Mouse (Mus musculus) hindbrain, embryonic 14.5 days (tissue): ENCODE results near the gene Tspan31. TPM values are rescaled to one million over a fixed set of nuclear protein-coding genes. Genes with fewer than 3 reads are reported as not detected.

Experiments
- ATAC-seq: fragments of 200-750 bp; cut with Nextera tagmentation; 2 replicates; pipeline ENCODE4 v1.8.0; 2017; ENCODE audit warnings: moderate number of reproducible peaks, mild to moderate bottlenecking, moderate TSS enrichment, moderate library complexity; ENCODE audit not compliant: low FRiP score
- DNase-seq: peaks from one replicate; pipeline ENCODE4 v3.0.0-alpha.2; 2015; ENCODE audit warnings: low spot score
- H3K27ac ChIP-seq: fragments of 300-500 bp; sonication (generic); 2 replicates; pipeline ENCODE4 v1.5.1; 2014; ENCODE audit warnings: mild to moderate bottlenecking, moderate library complexity
- H3K27me3 ChIP-seq: fragments of 300-500 bp; sonication (generic); 2 replicates; pipeline ENCODE4 v1.6.1; 2014; ENCODE audit warnings: mild to moderate bottlenecking, low read length, mixed read lengths; ENCODE audit not compliant: control insufficient read depth, insufficient read depth
- H3K36me3 ChIP-seq: fragments of 300-500 bp; sonication (generic); replicated peaks from 2 replicates; pipeline ENCODE4 v1.6.1; 2014; ENCODE audit not compliant: control insufficient read depth, insufficient read depth
- H3K4me1 ChIP-seq: fragments of 300-500 bp; sonication (generic); replicated peaks from 2 replicates; pipeline ENCODE4 v1.6.1; 2014; ENCODE audit warnings: antibody characterized with exemption, low read length, mixed read lengths; ENCODE audit not compliant: control insufficient read depth, insufficient read depth
- H3K4me2 ChIP-seq: fragments of 300-500 bp; sonication (generic); replicated peaks from 2 replicates; pipeline ENCODE4 v1.6.1; 2014; ENCODE audit warnings: mild to moderate bottlenecking, moderate library complexity
- H3K4me3 ChIP-seq: fragments of 300-500 bp; sonication (generic); replicated peaks from 2 replicates; pipeline ENCODE4 v1.5.1; 2014; ENCODE audit warnings: mild to moderate bottlenecking, low read length
- H3K9ac ChIP-seq: fragments of 300-500 bp; sonication (generic); 2 replicates; pipeline ENCODE4 v1.6.1; 2014
- H3K9me3 ChIP-seq: fragments of 300-500 bp; sonication (generic); 2 replicates; pipeline ENCODE4 v1.6.1; 2016; ENCODE audit warnings: low read length; ENCODE audit not compliant: control insufficient read depth
- WGBS: fragments of 180-500 bp; shearing (Covaris S2); extraction: QIAGEN DNeasy Blood & Tissue Kit; methylation state at CpG from one replicate; pipeline ENCODE4 v1.1.7; 2014; 5-methylcytosine and 5-hydroxymethylcytosine counted together
- polyA plus RNA-seq: library from polyadenylated mRNA; unstranded; fragments of >200 nt; fragmentation: Nextera tagmentation; extraction: Ambion mirVana; gene quantifications from 2 replicates; pipeline ENCODE4 v1.2.1, GENCODE M21; 2014

Tspan31 gene
- polyA plus RNA-seq, 1 experiment from 2014 or later = 83.3 TPM

DNA sequence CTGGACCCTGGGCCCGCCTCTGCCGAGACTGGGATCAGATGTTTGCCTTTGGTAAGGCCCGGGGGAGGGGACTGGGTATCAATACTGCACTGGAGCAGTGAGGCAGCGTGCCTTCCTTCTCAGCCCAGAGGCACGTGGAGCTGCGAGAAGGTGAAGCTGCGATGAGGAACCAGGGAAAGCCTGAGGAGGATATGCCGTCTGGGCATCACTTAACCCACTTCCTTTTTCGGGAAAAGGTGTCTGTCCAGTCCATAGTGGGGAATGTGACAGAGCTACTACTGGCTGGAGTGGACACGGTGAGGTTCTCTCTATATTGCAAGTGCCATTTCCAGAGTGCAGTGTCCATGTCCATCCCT lies 20.0 kb downstream of the Tspan31 start:
- 23% methylated on average over 10 of the region's 10 CpGs for WGBS
- no peak overlapping the region for H3K27ac ChIP-seq
- no peak overlapping the region for H3K4me3 ChIP-seq
- H3K9me3 ChIP-seq = no peaks in the 10 kb centered on the region
- H3K4me2 ChIP-seq = no peak overlapping the region
- no peak for DNase-seq
- no peak overlapping the region for H3K9ac ChIP-seq
- H3K4me1 ChIP-seq = no peaks in the 10 kb centered on the region
- no peak for ATAC-seq
- H3K36me3 ChIP-seq = peaks cover 23% of the 10 kb centered on the region
- H3K27me3 ChIP-seq = peaks cover 53% of the 10 kb centered on the region

DNA sequence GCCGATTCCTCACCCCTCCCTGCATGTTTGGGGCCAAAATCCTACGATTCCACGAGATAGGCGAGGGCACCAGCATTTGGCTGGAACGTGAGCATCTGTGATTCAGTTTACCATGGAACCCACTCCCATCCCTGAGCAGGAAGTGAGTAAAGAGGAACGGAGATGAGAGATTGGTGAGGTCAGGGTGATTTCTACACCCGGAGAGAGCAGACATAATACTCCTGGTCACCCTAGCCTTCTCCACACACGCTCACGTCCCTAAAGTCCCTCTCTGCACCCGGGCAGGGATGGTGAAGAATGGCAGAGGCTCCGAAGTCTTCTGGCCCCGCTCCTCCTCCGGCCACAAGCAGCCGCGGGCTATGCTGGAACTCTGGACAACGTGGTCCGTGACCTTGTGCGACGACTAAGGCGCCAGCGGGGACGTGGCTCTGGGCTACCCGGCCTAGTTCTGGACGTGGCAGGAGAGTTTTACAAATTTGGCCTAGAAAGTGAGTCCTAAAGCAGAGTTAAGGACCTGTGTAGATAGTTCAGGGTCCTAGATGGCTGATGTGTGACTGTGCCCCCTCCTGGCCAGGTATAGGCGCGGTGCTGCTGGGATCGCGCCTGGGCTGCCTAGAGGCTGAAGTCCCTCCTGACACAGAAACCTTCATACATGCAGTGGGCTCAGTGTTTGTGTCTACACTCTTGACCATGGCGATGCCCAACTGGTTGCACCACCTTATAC lies 20.5 kb downstream of the Tspan31 start:
- H3K9ac ChIP-seq = no peak overlapping the region
- H3K4me1 ChIP-seq = no peaks in the 10 kb centered on the region
- ATAC-seq (no peak), DNase-seq (no peak)
- H3K9me3 ChIP-seq = no peaks in the 10 kb centered on the region
- peak overlapping the region; percentile 11; the same call in 1 of the 2 replicates for H3K4me3 ChIP-seq
- H3K27ac ChIP-seq = no peak overlapping the region
- 4% methylated on average over 29 of the region's 29 CpGs for WGBS
- H3K36me3 ChIP-seq = peaks cover 23% of the 10 kb centered on the region
- H3K4me2 ChIP-seq = no peak overlapping the region
- peaks cover 53% of the 10 kb centered on the region for H3K27me3 ChIP-seq

- WGBS = 4% methylated on average over 35 of the region's 35 CpGs
- H3K27me3 ChIP-seq = peaks cover 53% of the 10 kb centered on the region
These were observed 21.3 kb downstream of the Tspan31 start for GRCm38 (mm10) chr10:127048608-127049394.

GRCm38 (mm10) chr10:127047954-127048353 lies 22.1 kb downstream of the Tspan31 start, which contains the start of gene Cyp27b1:
Cyp27b1 (plus strand) TSS chr10:127048250.
- Histone ChIP-seq H3K4me2 (no peak within 1 kb of the TSS), H3K4me3 (peak within 1 kb of the TSS; percentile 11; the same call in 1 of the 2 replicates)

More at GRCm38 (mm10) chr10:127048608-127049394, 21.3 kb downstream of the Tspan31 start:
- Histone ChIP-seq H3K36me3 (peaks cover 15% of the 10 kb centered on the region), H3K9me3 (no peaks in the 10 kb centered on the region), H3K4me2 (no peak overlapping the region), H3K9ac (no peak overlapping the region), H3K4me1 (no peaks in the 10 kb centered on the region), H3K4me3 (peak overlapping the region; percentile 11; the same call in 1 of the 2 replicates), H3K27ac (no peak overlapping the region)
- DNase-seq (no peak), ATAC-seq (no peak)

GRCm38 (mm10) chr10:127043187-127043586 lies 26.9 kb downstream of the Tspan31 start:
- H3K4me1 ChIP-seq = peaks cover 6% of the 10 kb centered on the region
- ATAC-seq = no peak
- peaks cover 20% of the 10 kb centered on the region for H3K27me3 ChIP-seq
- no peak overlapping the region for H3K27ac ChIP-seq
- WGBS = 78% methylated on average over 6 of the region's 6 CpGs
- H3K4me2 ChIP-seq = peak overlapping the region; percentile 98; the same call in 1 of the 2 replicates
- H3K9ac ChIP-seq = no peak overlapping the region
- H3K9me3 ChIP-seq = no peaks in the 10 kb centered on the region
- H3K36me3 ChIP-seq = peaks cover 6% of the 10 kb centered on the region; the same call in 1 of the 2 replicates
- DNase-seq = no peak
- no peak overlapping the region for H3K4me3 ChIP-seq

More at GRCm38 (mm10) chr10:127047954-127048353, 22.1 kb downstream of the Tspan31 start, which contains the start of gene Cyp27b1:
- ATAC-seq = no peak
- H3K4me1 ChIP-seq = no peaks in the 10 kb centered on the region
- H3K27ac ChIP-seq = no peak within 1 kb of the TSS
- no peak for DNase-seq
- H3K27me3 ChIP-seq = peaks cover 53% of the 10 kb centered on the region
- 37% methylated on average over 5 of the region's 5 CpGs for WGBS
- H3K36me3 ChIP-seq = peaks cover 7% of the 10 kb centered on the region
- H3K9me3 ChIP-seq = no peaks in the 10 kb centered on the region
- H3K9ac ChIP-seq = no peak within 1 kb of the TSS

- 18% methylated on average over 5 of the region's 5 CpGs for WGBS
- Histone ChIP-seq H3K36me3 (peaks cover 6% of the 10 kb centered on the region; the same call in 1 of the 2 replicates), H3K4me1 (peaks cover 6% of the 10 kb centered on the region), H3K27me3 (peaks cover 14% of the 10 kb centered on the region), H3K9me3 (no peaks in the 10 kb centered on the region), H3K4me2 (peak overlapping the region; percentile 98), H3K27ac (no peak overlapping the region), H3K9ac (peak overlapping the region; percentile 82), H3K4me3 (peak overlapping the region; percentile 63)
- DNase-seq (no peak), ATAC-seq (no peak)
These were observed 27.5 kb downstream of the Tspan31 start for GRCm38 (mm10) chr10:127042468-127043115.

DNA sequence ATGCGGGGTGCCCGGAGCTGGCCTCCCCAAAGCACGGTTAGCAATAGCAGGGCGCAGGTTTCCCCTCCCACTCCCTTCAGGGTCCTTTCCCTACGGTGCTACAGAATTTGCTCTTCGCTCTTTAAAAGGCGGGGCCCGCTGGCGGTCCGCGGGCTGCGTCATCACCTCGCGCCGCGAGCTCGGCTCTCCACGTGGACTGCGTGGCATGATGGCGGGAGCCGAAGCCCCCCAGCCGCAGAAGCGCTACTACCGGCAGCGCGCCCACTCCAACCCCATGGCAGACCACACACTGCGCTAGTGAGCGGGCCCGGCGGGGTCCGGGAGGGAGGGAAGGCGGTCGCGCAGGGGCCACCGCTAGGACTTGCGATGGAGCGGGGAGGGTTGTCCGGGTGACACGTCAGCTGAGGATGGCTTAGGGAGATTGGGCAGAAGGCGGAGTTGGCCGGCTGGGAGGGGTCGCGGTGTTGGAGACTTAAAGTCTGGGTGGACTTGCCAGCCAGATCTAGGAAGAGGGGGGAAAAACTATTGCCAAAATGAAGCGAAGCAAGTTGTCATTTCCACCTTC lies 28.2 kb downstream of the Tspan31 start:
- DNase-seq = peak; percentile 95
- no peaks in the 10 kb centered on the region for H3K9me3 ChIP-seq
- peaks cover 11% of the 10 kb centered on the region; the same call in 1 of the 2 replicates for H3K27me3 ChIP-seq
- H3K27ac ChIP-seq = peak overlapping the region; percentile 4; the same call in 1 of the 2 replicates
- H3K36me3 ChIP-seq = peaks cover 6% of the 10 kb centered on the region; the same call in 1 of the 2 replicates
- peak overlapping the region; percentile 98 for H3K4me2 ChIP-seq
- WGBS = under 1% methylated on average over 44 of the region's 44 CpGs
- H3K9ac ChIP-seq = peak overlapping the region; percentile 82
- peak; percentile 87 for ATAC-seq
- H3K4me3 ChIP-seq = peak overlapping the region; percentile 63
- peaks cover 6% of the 10 kb centered on the region for H3K4me1 ChIP-seq

DNA sequence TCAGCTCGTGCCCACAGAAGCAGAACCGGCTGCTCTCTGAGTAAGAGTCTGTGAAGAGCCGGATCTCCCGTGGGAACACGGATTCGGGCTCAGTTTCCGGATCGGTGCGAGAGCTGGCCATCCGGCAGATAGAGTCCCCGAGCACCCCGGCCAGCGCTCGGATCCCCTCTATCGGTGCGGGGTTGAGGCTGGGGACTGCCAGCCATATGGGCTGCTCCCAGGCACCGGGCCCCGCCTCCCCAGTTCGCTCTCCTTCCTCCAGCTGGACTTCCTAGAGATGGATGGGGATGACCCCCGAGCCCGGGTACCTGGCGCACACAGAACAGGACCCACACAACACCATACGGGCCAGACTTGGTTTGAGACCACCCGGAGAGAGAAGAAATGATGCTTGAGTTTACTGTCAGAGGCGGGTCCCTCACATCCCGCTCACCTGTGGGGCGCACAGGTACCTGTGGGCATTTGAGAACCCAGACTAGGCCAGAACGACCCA lies 28.7 kb downstream of the Tspan31 start, which contains the start of the genes Mettl1 and Eef1akmt3:
TSS of gene Mettl1 (plus strand) at position 141 of the 493 bp plus-strand sequence.
TSS of gene Eef1akmt3 (minus strand) at position 240 of the 493 bp plus-strand sequence.
- peak within 1 kb of the TSS; percentile 4; the same call in 1 of the 2 replicates for H3K27ac ChIP-seq
- under 1% methylated on average over 28 of the region's 28 CpGs for WGBS
- peaks cover 6% of the 10 kb centered on the region; the same call in 1 of the 2 replicates for H3K36me3 ChIP-seq
- H3K9ac ChIP-seq = peak within 1 kb of the TSS; percentile 82
- H3K9me3 ChIP-seq = no peaks in the 10 kb centered on the region
- H3K27me3 ChIP-seq = peaks cover 11% of the 10 kb centered on the region; the same call in 1 of the 2 replicates
- no peak for DNase-seq
- peaks cover 6% of the 10 kb centered on the region for H3K4me1 ChIP-seq
- peak within 1 kb of the TSS; percentile 63 for H3K4me3 ChIP-seq
- peak within 1 kb of the TSS; percentile 98 for H3K4me2 ChIP-seq
- ATAC-seq = peak; percentile 74
